Mouse (Mus musculus) liver, embryonic 11.5 days (tissue): Measurements from ENCODE around the gene Thy1. TPM values are rescaled to one million over a fixed set of nuclear protein-coding genes. Genes with fewer than 3 reads are reported as not detected.
A peak's percentile ranks its signal among the peaks of the same experiment; 100 is the strongest.

ENCODE experiments used
- ATAC-seq: fragments of 200-750 bp; cut with Nextera tagmentation; replicated peaks from 2 replicates; pipeline ENCODE4 v1.8.0; 2017; ENCODE audit warnings: moderate number of reproducible peaks, mild to moderate bottlenecking, moderate TSS enrichment, moderate library complexity; ENCODE audit not compliant: low FRiP score
- DNase-seq: peaks from one replicate; pipeline ENCODE4 v3.0.0-alpha.2; 2017; ENCODE audit warnings: low spot score
- H3K27ac ChIP-seq: fragments of 300-500 bp; sonication (generic); 2 replicates; pipeline ENCODE4 v1.5.1; 2014; ENCODE audit warnings: mild to moderate bottlenecking, low read depth, low read length, control low read depth
- H3K27me3 ChIP-seq: fragments of 300-500 bp; sonication (generic); replicated peaks from 2 replicates; pipeline ENCODE4 v1.6.1; 2014; ENCODE audit warnings: low read length, mixed read lengths; ENCODE audit not compliant: control insufficient read depth, insufficient read depth
- H3K36me3 ChIP-seq: fragments of 300-500 bp; sonication (generic); 2 replicates; pipeline ENCODE4 v1.6.1; 2014; ENCODE audit warnings: mild to moderate bottlenecking, low read length, moderate library complexity, mixed read lengths; ENCODE audit not compliant: control insufficient read depth, insufficient read depth
- H3K4me1 ChIP-seq: fragments of 300-500 bp; sonication (generic); replicated peaks from 2 replicates; pipeline ENCODE4 v1.6.1; 2014; ENCODE audit warnings: low read length, mixed read lengths; ENCODE audit not compliant: control insufficient read depth, insufficient read depth
- H3K4me2 ChIP-seq: fragments of 300-500 bp; sonication (generic); 2 replicates; pipeline ENCODE4 v1.6.1; 2014; ENCODE audit warnings: mild to moderate bottlenecking, control low read depth, moderate library complexity
- H3K4me3 ChIP-seq: fragments of 300-500 bp; sonication (generic); 2 replicates; pipeline ENCODE4 v1.5.1; 2014; ENCODE audit warnings: low read depth, low read length, control low read depth
- H3K9ac ChIP-seq: fragments of 300-500 bp; sonication (generic); 2 replicates; pipeline ENCODE4 v1.6.1; 2014; ENCODE audit warnings: low read depth, low read length, control low read depth
- H3K9me3 ChIP-seq: fragments of 300-500 bp; sonication (generic); 2 replicates; pipeline ENCODE4 v1.6.1; 2016; ENCODE audit warnings: low read length, inconsistent platforms, mixed read lengths; ENCODE audit not compliant: control insufficient read depth
- WGBS: fragments of 180-500 bp; shearing (Covaris S2); extraction: QIAGEN DNeasy Blood & Tissue Kit; methylation state at CpG from one replicate; pipeline ENCODE4 v1.1.7; 2014; 5-methylcytosine and 5-hydroxymethylcytosine counted together
- polyA plus RNA-seq: library from polyadenylated mRNA; unstranded; fragments of >200 nt; fragmentation: Nextera tagmentation; extraction: Ambion mirVana; gene quantifications from 2 replicates; pipeline ENCODE4 v1.2.1, GENCODE M21; 2014

Thy1 gene
- polyA plus RNA-seq, 1 experiment from 2014 or later: 0.18 TPM

DNA sequence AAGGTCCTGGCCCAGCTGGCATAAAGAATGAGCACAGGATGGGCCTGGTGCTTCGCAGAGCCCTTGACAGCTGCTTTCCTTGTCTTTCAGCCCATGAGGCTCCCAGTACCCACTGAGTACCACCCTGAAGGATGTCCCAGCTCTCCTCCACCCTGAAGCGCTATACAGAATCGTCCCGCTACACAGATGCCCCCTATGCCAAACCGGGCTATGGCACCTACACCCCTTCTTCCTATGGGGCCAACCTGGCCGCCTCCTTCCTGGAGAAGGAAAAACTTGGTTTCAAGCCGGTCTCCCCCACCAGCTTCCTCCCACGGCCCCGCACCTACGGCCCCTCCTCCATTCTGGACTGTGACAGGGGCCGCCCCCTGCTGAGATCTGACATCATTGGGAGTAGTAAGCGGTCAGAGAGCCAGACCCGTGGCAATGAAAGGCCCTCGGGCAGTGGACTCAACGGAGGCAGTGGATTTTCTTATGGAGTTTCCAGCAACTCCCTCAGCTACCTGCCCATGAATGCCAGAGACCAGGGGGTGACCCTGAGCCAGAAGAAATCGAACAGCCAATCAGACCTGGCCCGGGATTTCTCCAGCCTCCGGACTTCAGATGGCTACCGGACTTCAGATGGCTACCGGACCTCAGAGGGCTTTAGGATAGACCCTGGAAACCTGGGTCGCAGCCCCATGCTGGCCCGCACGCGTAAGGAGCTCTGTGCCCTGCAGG is 32.3 kb downstream of the Thy1 start:
- H3K27ac ChIP-seq: no peak overlapping the region
- no peak overlapping the region for H3K9ac ChIP-seq
- H3K4me1 ChIP-seq: peaks cover 2% of the 10 kb centered on the region
- DNase-seq: no peak
- no peak overlapping the region for H3K4me2 ChIP-seq
- H3K9me3 ChIP-seq: no peaks in the 10 kb centered on the region
- ATAC-seq: no peak
- 73% methylated on average over 24 of the region's 24 CpGs for whole genome bisulfite sequencing
- H3K27me3 ChIP-seq: peaks cover 7% of the 10 kb centered on the region; the same call in 1 of the 2 replicates
- H3K36me3 ChIP-seq: no peaks in the 10 kb centered on the region
- H3K4me3 ChIP-seq: no peak overlapping the region

DNA sequence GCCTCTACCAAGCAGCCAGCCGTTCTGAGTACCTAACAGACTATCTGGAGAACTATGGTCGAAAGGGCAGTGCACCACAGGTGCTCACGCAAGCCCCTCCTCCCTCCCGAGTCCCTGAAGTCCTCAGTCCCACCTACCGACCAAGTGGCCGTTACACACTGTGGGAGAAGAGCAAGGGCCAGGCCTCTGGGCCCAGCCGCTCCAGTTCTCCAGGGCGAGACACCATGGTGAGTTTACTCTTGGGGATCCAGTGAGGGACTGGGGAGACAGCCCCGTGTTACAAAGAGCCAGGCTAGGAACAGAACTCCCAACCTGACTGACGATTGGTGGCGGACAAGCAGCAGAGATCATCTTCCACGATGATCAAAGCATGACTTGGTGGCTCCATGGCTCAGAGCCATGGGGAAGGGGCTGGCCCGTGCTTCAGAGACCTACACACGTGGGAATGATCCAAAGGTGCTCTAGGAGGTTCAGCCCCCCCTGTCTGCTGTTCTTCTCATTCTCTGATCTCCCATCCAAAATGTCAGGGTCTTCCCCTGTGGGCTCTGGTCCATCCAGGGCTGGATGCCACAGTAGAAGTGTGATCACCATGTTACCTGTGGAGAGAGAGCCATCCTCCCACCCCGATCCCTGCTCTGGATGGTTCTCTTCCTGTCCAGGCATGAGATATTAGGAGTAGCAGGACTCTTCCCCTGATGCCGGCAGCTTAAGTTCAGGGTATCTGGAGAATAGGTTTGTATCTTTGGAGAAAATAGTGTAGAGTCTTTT is 33.0 kb downstream of the Thy1 start:
- H3K4me1 ChIP-seq: no peaks in the 10 kb centered on the region; the same call in none of the 2 replicates
- H3K27ac ChIP-seq: no peak overlapping the region
- DNase-seq (no peak), ATAC-seq (no peak)
- no peak overlapping the region for H3K4me3 ChIP-seq
- H3K27me3 ChIP-seq: 0 out of 2 replicates have a peak, but pooled peaks cover 5% of the 10 kb centered on the region
- H3K36me3 ChIP-seq: no peaks in the 10 kb centered on the region
- no peak overlapping the region for H3K9ac ChIP-seq
- H3K4me2 ChIP-seq: no peak overlapping the region
- no peaks in the 10 kb centered on the region for H3K9me3 ChIP-seq
- 65% methylated on average over 16 of the region's 16 CpGs for WGBS

DNA sequence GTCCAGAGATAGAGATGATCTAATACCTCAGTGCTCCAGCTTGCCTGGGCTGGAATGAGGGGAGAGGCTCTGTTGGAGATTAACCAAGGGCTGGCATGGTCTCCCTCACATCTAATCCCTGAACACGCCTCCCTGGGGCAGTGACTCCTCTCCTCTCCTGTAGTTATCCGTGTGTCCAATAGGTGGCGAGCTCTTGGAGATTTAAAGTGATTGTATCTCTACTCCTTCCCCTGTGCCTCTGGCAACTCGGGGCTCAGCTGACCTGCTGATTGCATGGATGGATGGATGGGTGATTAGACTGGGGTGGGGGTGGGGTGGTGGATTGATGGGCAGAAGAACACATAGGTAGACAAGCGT is 33.6 kb downstream of the Thy1 start:
- WGBS: 17% methylated on average over 5 of the region's 5 CpGs
- ATAC-seq (0 out of 2 replicates have a peak, but pooled peaks have one; percentile 42), DNase-seq (no peak)
- H3K9me3 ChIP-seq: no peaks in the 10 kb centered on the region
- H3K4me2 ChIP-seq: no peak overlapping the region
- no peaks in the 10 kb centered on the region for H3K36me3 ChIP-seq
- H3K4me3 ChIP-seq: no peak overlapping the region
- no peaks in the 10 kb centered on the region; the same call in none of the 2 replicates for H3K4me1 ChIP-seq
- H3K27me3 ChIP-seq: 0 out of 2 replicates have a peak, but pooled peaks cover 5% of the 10 kb centered on the region
- H3K27ac ChIP-seq: no peak overlapping the region
- no peak overlapping the region for H3K9ac ChIP-seq

DNA sequence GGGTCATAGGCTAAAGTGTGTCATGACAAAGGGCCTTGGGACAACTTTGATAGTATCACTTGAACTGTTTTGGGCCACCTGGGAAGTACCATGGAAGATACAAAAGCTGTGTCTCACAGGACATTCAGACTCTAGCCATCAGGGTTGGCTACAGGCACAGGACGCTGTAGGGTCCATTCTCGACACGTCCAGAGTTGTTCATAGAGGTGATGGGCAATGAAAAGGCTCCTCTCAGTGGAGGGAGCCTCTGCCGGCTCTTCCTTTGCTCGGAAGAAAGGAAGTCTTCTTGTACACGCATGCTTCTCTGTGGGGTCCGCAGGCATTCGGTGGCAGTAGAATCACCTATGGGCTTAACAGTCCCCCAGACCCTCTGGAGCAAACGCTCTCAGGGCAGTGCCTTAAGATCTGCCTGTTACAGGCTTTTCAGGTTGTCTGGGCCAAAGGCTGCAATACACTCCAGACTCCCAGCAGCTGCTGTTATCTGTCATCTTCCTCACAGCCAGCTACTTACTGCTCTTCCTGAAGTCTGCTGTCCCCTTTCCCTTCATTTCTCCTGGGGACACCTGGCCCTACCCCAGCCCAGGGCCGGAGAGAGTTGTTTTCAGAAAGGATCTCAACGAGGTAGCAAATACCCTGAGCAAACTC is 34.2 kb downstream of the Thy1 start:
- no peak for ATAC-seq
- 82% methylated on average over 11 of the region's 11 CpGs for WGBS
- no peak overlapping the region for H3K4me2 ChIP-seq

DNA sequence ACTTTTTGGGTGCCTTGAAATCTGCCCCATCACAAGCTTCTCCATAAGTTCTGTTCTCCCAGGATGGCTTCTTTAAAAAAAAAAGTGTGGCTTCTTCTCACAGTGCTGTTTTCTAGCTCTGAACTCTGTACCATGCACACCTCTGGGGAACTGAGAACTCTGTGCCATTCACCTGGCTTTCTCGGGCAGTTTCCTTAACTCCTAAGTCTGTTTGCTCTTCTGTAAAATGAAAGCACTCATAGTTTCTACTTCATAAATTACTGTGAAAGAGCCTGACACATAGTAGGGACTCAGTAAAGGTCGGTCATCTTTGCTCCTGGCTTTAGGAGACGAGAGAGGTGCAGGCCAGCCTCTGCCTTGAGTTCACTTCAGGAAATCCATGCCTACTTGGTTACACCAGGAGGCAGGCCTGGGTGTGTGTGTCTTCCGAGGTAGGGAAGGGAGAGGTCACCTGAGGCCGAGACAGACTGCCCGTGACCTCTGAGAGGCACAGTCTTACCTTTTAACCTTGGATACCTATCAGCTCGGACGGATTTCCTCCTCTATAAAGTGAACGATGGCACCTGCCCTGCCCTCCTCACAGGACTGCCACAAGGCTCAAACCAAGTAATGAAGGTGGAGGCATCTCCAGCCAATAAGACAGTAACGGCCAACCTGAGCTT is 35.1 kb downstream of the Thy1 start:
- no peak overlapping the region for H3K4me3 ChIP-seq
- peaks cover 4% of the 10 kb centered on the region; the same call in 1 of the 2 replicates for H3K27me3 ChIP-seq
- no peaks in the 10 kb centered on the region for H3K36me3 ChIP-seq
- no peak overlapping the region for H3K4me2 ChIP-seq
- WGBS: 77% methylated on average over 10 of the region's 10 CpGs
- no peaks in the 10 kb centered on the region for H3K9me3 ChIP-seq
- peaks cover under 1% of the 10 kb centered on the region; the same call in 1 of the 2 replicates for H3K4me1 ChIP-seq
- DNase-seq: no peak
- H3K9ac ChIP-seq: no peak overlapping the region
- no peak overlapping the region for H3K27ac ChIP-seq
- no peak for ATAC-seq

More for the DNA sequence above, 34.2 kb downstream of the Thy1 start:
- Histone ChIP-seq H3K36me3 (no peaks in the 10 kb centered on the region), H3K4me1 (no peaks in the 10 kb centered on the region; the same call in none of the 2 replicates), H3K27me3 (peaks cover 7% of the 10 kb centered on the region; the same call in 1 of the 2 replicates), H3K9ac (no peak overlapping the region), H3K4me3 (no peak overlapping the region), H3K9me3 (no peaks in the 10 kb centered on the region), H3K27ac (no peak overlapping the region)
- DNase-seq: no peak

DNA sequence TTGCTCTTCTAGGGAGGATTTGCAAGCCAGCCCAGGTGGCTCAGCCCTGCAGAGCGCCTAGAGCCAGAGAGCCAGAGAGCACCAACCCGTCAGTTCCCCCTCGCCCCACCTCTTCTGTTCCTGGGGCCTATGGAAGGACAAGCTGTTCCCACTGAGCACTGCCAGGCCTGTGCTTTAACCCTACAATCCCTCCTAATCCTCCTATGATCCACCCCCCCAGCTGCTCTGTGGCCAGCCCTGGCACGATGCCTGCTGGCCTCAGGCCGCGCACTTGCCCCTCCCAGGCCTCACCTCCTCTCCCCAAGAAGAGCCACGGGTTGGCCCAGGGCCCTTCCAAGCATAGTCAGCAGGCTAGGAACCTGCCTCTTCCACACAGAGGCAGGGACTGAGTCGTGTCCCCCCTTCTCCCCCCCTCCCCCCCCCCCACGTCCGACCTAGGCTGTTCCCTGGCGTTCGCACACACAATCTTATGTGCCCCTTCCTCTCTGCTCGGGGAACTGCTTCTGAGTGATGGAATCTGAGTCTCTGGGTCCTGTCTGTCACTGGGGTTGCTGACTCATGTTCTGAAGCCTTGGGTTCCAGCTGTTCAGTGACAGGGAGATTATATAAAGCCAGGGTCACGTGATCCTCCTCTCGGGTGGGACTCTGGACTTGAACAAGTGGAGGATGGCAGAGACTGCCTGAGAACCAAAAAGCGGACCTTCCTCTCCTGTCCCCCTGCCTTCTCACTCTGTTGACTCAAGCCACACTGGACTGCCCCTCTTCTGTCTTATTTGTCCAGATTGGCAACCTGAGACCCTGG is 36.0 kb downstream of the Thy1 start:
- no peaks in the 10 kb centered on the region for H3K9me3 ChIP-seq
- H3K9ac ChIP-seq: no peak overlapping the region
- no peak overlapping the region for H3K27ac ChIP-seq
- peaks cover 9% of the 10 kb centered on the region for H3K4me1 ChIP-seq
- H3K4me3 ChIP-seq: no peak overlapping the region
- no peak overlapping the region for H3K4me2 ChIP-seq
- DNase-seq (no peak), ATAC-seq (no peak)
- H3K36me3 ChIP-seq: no peaks in the 10 kb centered on the region
- H3K27me3 ChIP-seq: peaks cover 4% of the 10 kb centered on the region; the same call in 1 of the 2 replicates
- 41% methylated on average over 16 of the region's 16 CpGs for WGBS

DNA sequence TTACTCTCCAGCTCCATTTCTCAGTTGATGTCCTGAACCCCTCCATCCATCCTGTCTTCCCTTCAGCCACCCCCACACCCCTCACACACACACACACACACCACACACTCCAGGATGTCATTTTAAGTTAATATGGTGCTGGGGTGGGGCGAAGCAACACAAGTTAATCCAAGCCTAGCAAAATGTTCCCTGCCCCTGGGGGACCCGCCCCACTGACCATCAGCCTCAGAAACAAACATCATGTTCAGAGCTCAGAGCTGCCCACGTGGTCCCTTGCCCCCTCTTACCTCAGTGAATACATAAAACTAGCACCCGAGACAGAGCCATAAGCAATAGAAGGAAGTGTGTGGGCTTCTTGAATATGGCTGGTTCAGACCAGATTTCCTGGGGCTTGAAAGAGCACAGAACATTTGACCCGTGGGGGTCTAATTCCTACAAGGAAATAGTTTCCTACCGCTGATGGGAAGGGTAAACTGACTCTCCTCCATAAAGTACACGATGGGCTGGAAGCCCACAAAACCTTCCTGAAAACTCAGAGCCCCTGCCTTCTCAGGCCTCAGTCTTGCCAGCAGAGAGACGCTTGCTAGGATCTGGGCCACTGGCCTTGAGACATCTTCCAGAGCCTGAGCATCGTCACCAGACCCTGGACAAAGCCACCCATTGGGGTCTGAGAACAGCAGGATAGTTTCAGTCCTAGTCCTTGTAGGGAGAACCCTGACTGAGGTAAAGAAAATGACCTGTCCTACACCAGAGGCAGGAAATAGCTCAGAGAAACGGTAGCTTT is 37.0 kb downstream of the Thy1 start:
- H3K27ac ChIP-seq: no peak overlapping the region
- no peak overlapping the region for H3K4me3 ChIP-seq
- DNase-seq: no peak
- WGBS: 59% methylated on average over 10 of the region's 10 CpGs
- H3K4me2 ChIP-seq: no peak overlapping the region
- H3K4me1 ChIP-seq: peaks cover 14% of the 10 kb centered on the region
- H3K9ac ChIP-seq: no peak overlapping the region
- ATAC-seq: no peak
- no peaks in the 10 kb centered on the region for H3K9me3 ChIP-seq
- H3K27me3 ChIP-seq: peaks cover 4% of the 10 kb centered on the region; the same call in 1 of the 2 replicates
- no peaks in the 10 kb centered on the region for H3K36me3 ChIP-seq
